Mouse (Mus musculus): Measurements from ENCODE around the gene Ebpl. TPM values are rescaled to one million over a fixed set of nuclear protein-coding genes. Genes with fewer than 3 reads are reported as not detected.

The Ebpl gene
- polyA plus RNA-seq, 1 experiment from 2014 or later: 8.2 TPM

DNA sequence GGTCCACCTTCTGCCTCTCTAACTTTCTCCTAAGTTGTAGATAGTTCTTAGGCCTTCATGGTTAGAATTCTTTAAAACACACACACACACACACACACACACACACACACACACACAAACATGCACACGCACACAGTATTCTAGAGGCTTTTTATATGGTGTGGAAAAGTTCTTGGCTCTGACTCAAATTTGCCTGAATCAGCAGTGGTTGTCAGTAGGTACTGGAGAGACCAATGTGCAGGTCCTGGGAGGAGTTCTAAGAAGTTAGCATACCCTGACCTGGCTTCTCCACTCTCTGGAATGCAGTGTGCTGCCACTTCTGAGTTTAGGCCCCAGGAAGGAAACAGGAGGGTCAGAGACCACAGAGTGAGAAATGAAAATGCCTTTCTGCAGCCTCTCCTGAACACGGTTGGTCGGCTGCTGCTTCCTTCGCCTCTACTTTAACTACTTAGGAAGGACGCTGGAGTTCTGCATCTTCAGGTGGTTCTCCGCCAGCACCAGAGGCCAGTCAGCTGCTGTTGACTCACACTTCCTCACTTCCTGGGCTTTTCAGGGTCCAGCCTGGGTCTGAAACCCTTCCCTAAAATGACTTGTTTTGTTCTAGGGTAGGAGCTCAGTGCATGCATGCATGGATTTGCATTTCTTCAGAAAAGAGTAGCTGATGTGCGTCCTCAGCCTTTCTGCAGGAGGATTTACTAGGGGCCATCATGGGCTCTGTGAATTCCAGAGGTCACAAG is 50.0 kb downstream of the Ebpl start:
- WGBS: 61% methylated on average over 7 of the region's 7 CpGs
- Histone ChIP-seq H3K36me3 (ENCODE audit: control insufficient read depth, insufficient read depth, low read length) (no peaks in the 10 kb centered on the region), H3K4me2 (ENCODE audit: low read depth, low read length) (no peak overlapping the region), H3K4me3 (ENCODE audit: low read length) (no peak overlapping the region), H3K9ac (ENCODE audit: low read depth, low read length) (no peak overlapping the region), H3K4me1 (ENCODE audit: control insufficient read depth, insufficient read depth, low read length) (no peaks in the 10 kb centered on the region), H3K9me3 (ENCODE audit: control insufficient read depth, low read length) (no peaks in the 10 kb centered on the region), H3K27ac (ENCODE audit: low read length) (no peak overlapping the region; the same call in 1 of the 2 replicates), H3K27me3 (replicated peaks; ENCODE audit: control insufficient read depth, insufficient read depth, low read length) (no peaks in the 10 kb centered on the region)
- no peak for ATAC-seq

GRCm38 (mm10) chr14:61309593-61309992 is 50.6 kb downstream of the Ebpl start, which contains the start of gene Arl11:
Gene Arl11, plus strand, starts transcription at chr14:61309753.
- Histone ChIP-seq H3K9me3 (ENCODE audit: control insufficient read depth, low read length) (no peaks in the 10 kb centered on the region), H3K4me1 (ENCODE audit: control insufficient read depth, insufficient read depth, low read length) (no peaks in the 10 kb centered on the region), H3K27ac (ENCODE audit: low read length) (no peak within 1 kb of the TSS; the same call in 1 of the 2 replicates), H3K36me3 (ENCODE audit: control insufficient read depth, insufficient read depth, low read length) (no peaks in the 10 kb centered on the region), H3K27me3 (replicated peaks; ENCODE audit: control insufficient read depth, insufficient read depth, low read length) (no peaks in the 10 kb centered on the region), H3K9ac (ENCODE audit: low read depth, low read length) (no peak within 1 kb of the TSS), H3K4me2 (ENCODE audit: low read depth, low read length) (no peak within 1 kb of the TSS), H3K4me3 (ENCODE audit: low read length) (no peak within 1 kb of the TSS)
- ATAC-seq: no peak
- WGBS: 53% methylated on average over 6 of the region's 6 CpGs

- ATAC-seq: no peak
- Histone ChIP-seq H3K9me3 (ENCODE audit: control insufficient read depth, low read length) (no peaks in the 10 kb centered on the region), H3K9ac (ENCODE audit: low read depth, low read length) (no peak overlapping the region), H3K4me1 (ENCODE audit: control insufficient read depth, insufficient read depth, low read length) (no peaks in the 10 kb centered on the region), H3K4me2 (ENCODE audit: low read depth, low read length) (no peak overlapping the region), H3K4me3 (ENCODE audit: low read length) (no peak overlapping the region), H3K27me3 (replicated peaks; ENCODE audit: control insufficient read depth, insufficient read depth, low read length) (no peaks in the 10 kb centered on the region), H3K36me3 (ENCODE audit: control insufficient read depth, insufficient read depth, low read length) (no peaks in the 10 kb centered on the region), H3K27ac (ENCODE audit: low read length) (no peak overlapping the region)
- WGBS: 57% methylated on average over 4 of the region's 4 CpGs
These were observed 56.1 kb downstream of the Ebpl start for GRCm38 (mm10) chr14:61303969-61304609.

- Histone ChIP-seq H3K9ac (ENCODE audit: low read depth, low read length) (no peak overlapping the region), H3K4me1 (ENCODE audit: control insufficient read depth, insufficient read depth, low read length) (no peaks in the 10 kb centered on the region), H3K4me3 (ENCODE audit: low read length) (no peak overlapping the region), H3K27ac (ENCODE audit: low read length) (no peak overlapping the region), H3K4me2 (ENCODE audit: low read depth, low read length) (no peak overlapping the region), H3K27me3 (replicated peaks; ENCODE audit: control insufficient read depth, insufficient read depth, low read length) (no peaks in the 10 kb centered on the region), H3K9me3 (ENCODE audit: control insufficient read depth, low read length) (no peaks in the 10 kb centered on the region), H3K36me3 (ENCODE audit: control insufficient read depth, insufficient read depth, low read length) (no peaks in the 10 kb centered on the region)
- 66% methylated on average over 2 of the region's 2 CpGs for WGBS
- no peak for ATAC-seq
These were observed 57.8 kb downstream of the Ebpl start for GRCm38 (mm10) chr14:61302428-61302827.

- no peaks in the 10 kb centered on the region for H3K4me1 ChIP-seq (ENCODE audit: control insufficient read depth, insufficient read depth, low read length)
- no peaks in the 10 kb centered on the region for H3K27me3 ChIP-seq (replicated peaks; ENCODE audit: control insufficient read depth, insufficient read depth, low read length)
- no peaks in the 10 kb centered on the region for H3K9me3 ChIP-seq (ENCODE audit: control insufficient read depth, low read length)
- no peak overlapping the region for H3K4me3 ChIP-seq (ENCODE audit: low read length)
- H3K9ac ChIP-seq (ENCODE audit: low read depth, low read length): no peak overlapping the region
- WGBS: 69% methylated on average over 2 of the region's 2 CpGs
- ATAC-seq: no peak
- H3K36me3 ChIP-seq (ENCODE audit: control insufficient read depth, insufficient read depth, low read length): no peaks in the 10 kb centered on the region
- H3K4me2 ChIP-seq (ENCODE audit: low read depth, low read length): no peak overlapping the region
- H3K27ac ChIP-seq (ENCODE audit: low read length): no peak overlapping the region
These were observed 58.9 kb downstream of the Ebpl start for GRCm38 (mm10) chr14:61301323-61301722.

DNA sequence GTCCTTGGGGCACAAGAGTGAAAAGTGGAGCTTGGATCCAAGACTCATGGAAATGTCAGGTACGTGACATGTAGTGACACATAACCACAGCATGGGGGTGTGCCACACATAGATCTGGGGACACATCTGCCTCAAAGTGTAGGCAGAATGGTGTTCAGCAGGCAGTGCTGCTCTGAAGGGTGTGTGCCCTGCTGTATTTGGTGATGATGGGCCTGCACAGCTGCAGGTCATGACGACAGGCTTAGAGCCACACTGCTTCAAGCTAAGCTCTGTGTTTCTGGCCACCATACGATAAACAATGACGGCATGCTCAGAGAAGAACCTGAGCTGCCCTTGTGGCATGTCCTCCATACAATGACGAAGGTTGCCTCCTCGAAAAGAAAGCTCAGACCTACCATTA is 60.4 kb downstream of the Ebpl start:
- 84% methylated on average over 6 of the region's 6 CpGs for WGBS
- Histone ChIP-seq H3K4me1 (ENCODE audit: control insufficient read depth, insufficient read depth, low read length) (no peaks in the 10 kb centered on the region), H3K9ac (ENCODE audit: low read depth, low read length) (no peak overlapping the region), H3K4me2 (ENCODE audit: low read depth, low read length) (no peak overlapping the region), H3K36me3 (ENCODE audit: control insufficient read depth, insufficient read depth, low read length) (no peaks in the 10 kb centered on the region), H3K9me3 (ENCODE audit: control insufficient read depth, low read length) (no peaks in the 10 kb centered on the region), H3K27ac (ENCODE audit: low read length) (no peak overlapping the region), H3K27me3 (replicated peaks; ENCODE audit: control insufficient read depth, insufficient read depth, low read length) (no peaks in the 10 kb centered on the region), H3K4me3 (ENCODE audit: low read length) (no peak overlapping the region)
- ATAC-seq: no peak

DNA sequence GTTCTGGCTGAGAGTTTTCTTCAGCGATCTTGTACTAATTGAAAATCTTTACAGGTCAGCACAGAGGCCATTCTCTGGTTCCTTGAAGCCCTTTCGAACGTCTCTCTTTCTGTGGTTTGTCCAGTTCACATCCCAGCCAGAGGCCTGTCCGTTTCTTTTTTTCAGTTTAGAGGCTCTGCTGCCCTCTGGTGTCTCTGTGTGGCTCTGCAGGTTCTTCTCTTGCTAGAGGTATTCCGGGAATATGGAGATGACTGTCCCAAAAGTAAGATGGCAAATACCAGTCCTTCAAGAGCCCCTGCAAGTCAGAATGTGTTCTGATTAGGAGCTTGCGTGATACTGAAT is 65.5 kb downstream of the Ebpl start:
- ATAC-seq: no peak
- no peaks in the 10 kb centered on the region for H3K36me3 ChIP-seq (ENCODE audit: control insufficient read depth, insufficient read depth, low read length)
- no peaks in the 10 kb centered on the region for H3K4me1 ChIP-seq (ENCODE audit: control insufficient read depth, insufficient read depth, low read length)
- H3K27ac ChIP-seq (ENCODE audit: low read length): no peak overlapping the region
- WGBS: 20% methylated on average over 6 of the region's 6 CpGs
- H3K4me3 ChIP-seq (ENCODE audit: low read length): no peak overlapping the region
- no peak overlapping the region for H3K4me2 ChIP-seq (ENCODE audit: low read depth, low read length)
- no peaks in the 10 kb centered on the region for H3K27me3 ChIP-seq (replicated peaks; ENCODE audit: control insufficient read depth, insufficient read depth, low read length)
- no peaks in the 10 kb centered on the region for H3K9me3 ChIP-seq (ENCODE audit: control insufficient read depth, low read length)
- no peak overlapping the region for H3K9ac ChIP-seq (ENCODE audit: low read depth, low read length)

DNA sequence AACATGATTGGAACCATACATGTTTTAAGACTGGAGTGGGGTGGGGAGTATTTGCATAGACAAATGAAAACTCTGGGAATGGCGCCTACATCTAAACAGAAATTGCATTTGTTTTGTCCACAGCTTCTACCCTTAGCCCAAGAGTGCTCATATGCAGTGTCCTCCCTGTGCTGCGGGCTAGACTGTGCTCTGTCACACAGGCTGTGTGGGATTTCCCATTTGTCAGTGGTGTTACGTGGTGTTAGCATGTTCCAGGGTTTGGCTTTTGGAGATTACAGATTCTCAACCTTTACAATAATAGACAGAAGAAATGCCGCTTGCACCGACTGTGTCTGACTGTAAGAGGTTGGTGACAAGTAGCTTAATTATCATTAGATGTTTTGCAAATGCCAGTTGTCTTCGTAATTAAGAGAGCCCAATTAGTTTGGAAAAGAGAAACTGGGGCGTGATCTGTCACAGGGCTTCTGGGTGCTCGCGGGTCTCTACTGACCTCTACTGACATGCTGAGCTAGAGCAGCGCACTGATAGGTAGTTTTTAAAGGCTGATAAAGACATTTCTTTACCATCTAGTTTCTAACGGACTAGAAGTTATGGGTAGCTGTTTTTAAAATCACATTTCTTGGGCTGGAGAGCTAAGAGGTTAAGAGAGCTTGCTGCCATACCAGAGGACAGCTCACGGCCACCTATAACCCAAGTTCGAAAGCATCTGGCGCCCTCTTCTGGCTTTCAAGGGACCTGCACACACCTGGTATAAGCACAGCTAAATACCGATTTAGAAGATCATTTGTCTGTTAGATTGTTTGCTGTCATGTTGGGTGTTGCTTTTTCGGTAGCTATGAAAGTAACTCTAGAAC is 66.1 kb downstream of the Ebpl start:
- Histone ChIP-seq H3K9me3 (ENCODE audit: control insufficient read depth, low read length) (no peaks in the 10 kb centered on the region), H3K9ac (ENCODE audit: low read depth, low read length) (no peak overlapping the region), H3K4me1 (ENCODE audit: control insufficient read depth, insufficient read depth, low read length) (no peaks in the 10 kb centered on the region), H3K4me2 (ENCODE audit: low read depth, low read length) (no peak overlapping the region), H3K27ac (ENCODE audit: low read length) (no peak overlapping the region), H3K27me3 (replicated peaks; ENCODE audit: control insufficient read depth, insufficient read depth, low read length) (no peaks in the 10 kb centered on the region), H3K36me3 (ENCODE audit: control insufficient read depth, insufficient read depth, low read length) (no peaks in the 10 kb centered on the region), H3K4me3 (ENCODE audit: low read length) (no peak overlapping the region)
- WGBS: 54% methylated on average over 16 of the region's 16 CpGs
- ATAC-seq: no peak

GRCm38 (mm10) chr14:61290664-61291063 is 69.6 kb downstream of the Ebpl start:
- Histone ChIP-seq H3K4me1 (ENCODE audit: control insufficient read depth, insufficient read depth, low read length) (no peaks in the 10 kb centered on the region), H3K36me3 (ENCODE audit: control insufficient read depth, insufficient read depth, low read length) (no peaks in the 10 kb centered on the region), H3K4me3 (ENCODE audit: low read length) (no peak overlapping the region), H3K9ac (ENCODE audit: low read depth, low read length) (no peak overlapping the region), H3K9me3 (ENCODE audit: control insufficient read depth, low read length) (no peaks in the 10 kb centered on the region), H3K27me3 (replicated peaks; ENCODE audit: control insufficient read depth, insufficient read depth, low read length) (no peaks in the 10 kb centered on the region), H3K4me2 (ENCODE audit: low read depth, low read length) (no peak overlapping the region), H3K27ac (ENCODE audit: low read length) (no peak overlapping the region)
- peak; percentile 23; the same call in 1 of the 2 replicates for ATAC-seq
- 33% methylated on average over 3 of the region's 3 CpGs for WGBS
